Comparison of ENCODE assay signal across 21 mouse cellular contexts in genomic region chr12:34431832-34432231, GRCm38 (mm10).
DNase-seq lines count a peak whose midpoint lies in the region; ATAC-seq lines count a peak whose summit lies in the region.
"Had no signal": no experiment of that assay in that cellular context is flagged by ENCODE, and none has a peak within 500 bp of the region (broad histone marks: within the 10 kb centered on the region; RNA-seq: fewer than 3 reads in every experiment).

No protein-coding gene starts in this region.

- no peak overlapping the region for H3K4me3 ChIP-seq in brown adipose tissue, adult 24 weeks (ENCODE audit: insufficient read depth, low read depth, low read length)
- no peak overlapping the region for H3K4me3 ChIP-seq in midbrain, embryonic 10.5 days
- H3K4me3 ChIP-seq: erythroblast, embryonic 14.5 days; heart, embryonic 13.5 days; kidney, embryonic 15.5 days; left cerebral cortex, adult 2 months; limb, embryonic 13.5 days; myocyte; neural tube, embryonic 13.5 days had no signal

- no peaks in the 10 kb centered on the region for H3K9me3 ChIP-seq in midbrain, embryonic 10.5 days (replicated peaks)
- H3K9me3 ChIP-seq: heart, embryonic 13.5 days; kidney, embryonic 15.5 days; limb, embryonic 13.5 days; neural tube, embryonic 13.5 days had no signal

- ATAC-seq in granulocyte monocyte progenitor cell, adult 5-6 weeks (replicated peaks; ENCODE audit: poor library complexity, severe bottlenecking) = peak; percentile 87
- ATAC-seq in megakaryocyte, adult 5-6 weeks (ENCODE audit: poor library complexity, severe bottlenecking) = peak; percentile 70
- no peak for ATAC-seq in megakaryocyte-erythroid progenitor cell, adult 5-6 weeks (replicated peaks; ENCODE audit: low FRiP score, low TSS enrichment, poor library complexity, severe bottlenecking)
- ATAC-seq in CD4-positive, CD25-positive, alpha-beta regulatory T cell, adult 4 months = no peak
- ATAC-seq: intestine, postnatal 0 days had no signal

- DNase-seq in 416B (ENCODE audit: low read depth) = peak; percentile 42
- no peak for DNase-seq in midbrain, embryonic 10.5 days (ENCODE audit: low spot score)
- DNase-seq: cerebellum, adult 18-20 months; right cerebral cortex, postnatal 4 days; thymus, adult 18-20 months had no signal

- H3K27ac ChIP-seq in brown adipose tissue, adult 24 weeks (replicated peaks; ENCODE audit: low read depth, low read length) = peak overlapping the region; percentile 24; the same call in 1 of the 2 replicates
- H3K27ac ChIP-seq in midbrain, embryonic 10.5 days (replicated peaks) = no peak overlapping the region
- H3K27ac ChIP-seq: heart, embryonic 13.5 days; hindbrain, embryonic 14.5 days; kidney, embryonic 15.5 days; left cerebral cortex, adult 2 months; limb, embryonic 13.5 days; neural tube, embryonic 13.5 days; stomach, postnatal 0 days had no signal

- H3K36me3 ChIP-seq in midbrain, embryonic 10.5 days = no peaks in the 10 kb centered on the region
- H3K36me3 ChIP-seq: G1E; kidney, embryonic 15.5 days; limb, embryonic 13.5 days; neural tube, embryonic 13.5 days had no signal

- WGBS in midbrain, embryonic 10.5 days = 82% methylated on average over 5 of the region's 5 CpGs

- H3K4me1 ChIP-seq in brown adipose tissue, adult 24 weeks (ENCODE audit: control insufficient read depth, insufficient read depth, insufficient read length, low read length) = no peaks in the 10 kb centered on the region
- no peaks in the 10 kb centered on the region for H3K4me1 ChIP-seq in midbrain, embryonic 10.5 days
- H3K4me1 ChIP-seq: kidney, embryonic 15.5 days; neural tube, embryonic 13.5 days had no signal

- H3K27me3 ChIP-seq in midbrain, embryonic 10.5 days (ENCODE audit: low read depth, poor library complexity, severe bottlenecking) = no peaks in the 10 kb centered on the region
- H3K27me3 ChIP-seq: heart, embryonic 13.5 days; kidney, embryonic 15.5 days; limb, embryonic 13.5 days; neural tube, embryonic 13.5 days had no signal

Comparison
In these comparisons a context has a peak if more than half of its experiments do, and no peak if none do; other contexts are left out.
1. ATAC-seq: peak in granulocyte monocyte progenitor cell, adult 5-6 weeks (single experiment) and megakaryocyte, adult 5-6 weeks (single experiment); none in megakaryocyte-erythroid progenitor cell, adult 5-6 weeks (single experiment) and CD4-positive, CD25-positive, alpha-beta regulatory T cell, adult 4 months (single experiment).